Mouse (Mus musculus): ENCODE results near the gene Mob3a. TPM values are rescaled to one million over a fixed set of nuclear protein-coding genes. Genes with fewer than 3 reads are reported as not detected.
"Not testable (repeated sequence)": the region's sequence is repeated elsewhere in the genome, so short reads cannot be mapped to it uniquely, and the experiment has no call there.

Mob3a gene
- total RNA-seq, 2 experiments from 2014 or later, result 14.0 TPM

DNA sequence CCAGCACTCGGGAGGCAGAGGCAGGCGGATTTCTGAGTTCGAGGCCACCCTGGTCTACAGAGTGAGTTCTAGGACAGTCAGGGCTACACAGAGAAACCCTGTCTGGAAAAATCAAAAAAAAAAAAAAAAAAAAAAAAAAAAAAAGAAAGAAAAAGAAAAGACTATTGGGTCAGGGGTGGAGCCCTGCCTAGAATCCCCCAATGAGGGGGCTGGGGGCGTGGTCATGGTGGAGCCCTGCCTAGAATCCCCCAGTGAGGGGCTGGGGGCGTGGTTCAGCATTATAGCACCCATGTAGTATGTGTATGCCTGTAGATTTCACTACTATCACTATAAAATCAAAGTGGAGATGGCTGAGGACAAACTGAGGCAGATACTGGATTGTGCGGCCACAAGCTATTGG is 51.9 kb downstream of the Mob3a start:
- intact Hi-C loops (cut with DNase I); DNase-seq (ENCODE audit: low spot score in 2 of 2): not testable (repeated sequence)

DNA sequence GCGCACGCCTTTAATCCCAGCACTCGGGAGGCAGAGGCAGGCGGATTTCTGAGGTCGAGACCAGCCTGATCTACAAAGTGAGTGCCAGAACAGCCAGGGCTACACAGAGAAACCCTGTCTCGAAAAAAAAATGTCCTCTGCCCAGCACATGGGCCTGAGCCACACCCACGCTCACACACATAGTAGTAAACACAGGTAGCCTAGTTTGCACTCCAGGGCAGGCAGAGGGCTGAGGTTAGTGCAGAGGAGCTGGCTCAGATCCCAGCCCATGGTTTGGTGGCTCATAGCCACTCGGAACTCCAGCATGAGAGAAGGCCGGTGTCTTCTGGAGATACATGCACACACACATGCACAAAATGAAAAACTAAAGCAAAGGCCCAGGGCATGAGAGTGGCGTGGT is 54.8 kb downstream of the Mob3a start:
- no peak for DNase-seq (ENCODE audit: low spot score in 2 of 2)
- intact Hi-C loops (cut with DNase I), result no loop called here

DNA sequence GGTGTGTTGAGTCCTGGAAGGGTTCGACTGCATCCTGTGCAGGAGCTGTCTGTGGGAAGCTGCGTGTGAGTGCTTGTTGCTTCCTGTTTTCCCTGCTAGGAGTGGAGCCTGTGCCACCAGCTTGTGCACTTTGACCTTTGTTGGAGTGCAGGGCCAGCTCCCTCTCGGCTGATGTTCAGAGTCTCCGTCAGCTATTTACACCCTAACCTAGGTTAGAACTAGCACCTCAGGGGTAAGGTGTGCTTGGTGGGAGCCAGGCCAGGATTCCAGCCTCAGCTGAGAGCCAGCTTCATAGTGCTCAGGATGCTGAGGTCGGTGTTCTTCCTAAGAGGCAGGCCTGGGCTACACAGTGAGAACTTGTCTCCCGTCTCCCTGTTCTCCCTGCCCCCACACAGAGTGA is 66.4 kb downstream of the Mob3a start:
- no peak for DNase-seq (ENCODE audit: low spot score in 2 of 2)
- intact Hi-C loops (cut with DNase I), result no loop called here

Other genes starting within 250 kb of the Mob3a start
- gene Onecut3, start 207.1 kb downstream of the Mob3a start, total RNA-seq (2021), result not detected
- gene Atp8b3, start 162.9 kb downstream of the Mob3a start, total RNA-seq (2021), result under 1 TPM; 0.20 to 0.27 TPM
- gene Rexo1, start 140.4 kb downstream of the Mob3a start, total RNA-seq (2021), result 10 to 100 TPM; 43.5 to 56.8 TPM
- gene Klf16, start 124.7 kb downstream of the Mob3a start, total RNA-seq (2021), result 10 to 100 TPM; 51.6 to 54.2 TPM
- 100 to 1,000 TPM; 181 to 238 TPM for gene Abhd17a, start 111.6 kb downstream of the Mob3a start, total RNA-seq (2021)
- 10 to 100 TPM; 40.1 to 45.1 TPM for gene Scamp4, start 99.1 kb downstream of the Mob3a start, total RNA-seq (2021)
- gene Adat3, start 99.1 kb downstream of the Mob3a start, total RNA-seq (2021), result 1 to 10 TPM; 1.7 to 4.0 TPM
- 1 to 10 TPM; 2.6 to 3.6 TPM for gene Gm49322, start 96.0 kb downstream of the Mob3a start, total RNA-seq (2021)
- gene Csnk1g2, start 79.1 kb downstream of the Mob3a start, total RNA-seq (2021), result 100 to 1,000 TPM; 208 to 256 TPM
- 100 to 1,000 TPM in 1 of 2 experiments, 10 to 100 TPM in 1; 93.4 to 100 TPM for gene Btbd2, start 44.9 kb downstream of the Mob3a start, total RNA-seq (2021)
- gene Mknk2, start 23.9 kb downstream of the Mob3a start, total RNA-seq (2021), result 10 to 100 TPM; 39.9 to 42.0 TPM
- 10 to 100 TPM; 36.7 to 47.3 TPM for gene Izumo4, start 207 bp upstream of the Mob3a start, total RNA-seq (2021)
- gene Ap3d1, start 40.3 kb upstream of the Mob3a start, total RNA-seq (2021), result 100 to 1,000 TPM; 133 to 160 TPM
- gene Dot1l, start 53.2 kb upstream of the Mob3a start, total RNA-seq (2021), result 10 to 100 TPM; 37.2 to 65.0 TPM
- gene Sf3a2, start 96.2 kb upstream of the Mob3a start, total RNA-seq (2021), result 10 to 100 TPM; 44.3 to 53.0 TPM
- 10 to 100 TPM; 53.5 to 63.2 TPM for gene Plekhj1, start 96.6 kb upstream of the Mob3a start, total RNA-seq (2021)
- 1 to 10 TPM; 1.2 to 2.0 TPM for gene Amh, start 103.3 kb upstream of the Mob3a start, total RNA-seq (2021)
- gene Jsrp1, start 111.5 kb upstream of the Mob3a start, total RNA-seq (2021), result 1 to 10 TPM; 5.5 to 5.6 TPM
- 100 to 1,000 TPM; 507 to 583 TPM for gene Oaz1, start 124.7 kb upstream of the Mob3a start, total RNA-seq (2021)
- 10 to 100 TPM; 38.5 to 46.7 TPM for gene Lingo3, start 142.1 kb upstream of the Mob3a start, total RNA-seq (2021)
- gene Lsm7, start 153.2 kb upstream of the Mob3a start, total RNA-seq (2021), result 10 to 100 TPM; 34.2 to 44.0 TPM
- gene Sppl2b, start 153.3 kb upstream of the Mob3a start, total RNA-seq (2021), result 10 to 100 TPM; 53.2 to 66.1 TPM
- gene Tmprss9, start 169.9 kb upstream of the Mob3a start, total RNA-seq (2021), result under 1 TPM in 1 of 2 experiments, not detected in 1; 0.32 TPM
- gene Timm13, start 199.0 kb upstream of the Mob3a start, total RNA-seq (2021), result 100 to 1,000 TPM; 120 to 153 TPM
- gene Lmnb2, start 216.3 kb upstream of the Mob3a start, total RNA-seq (2021), result 10 to 100 TPM; 17.6 to 21.2 TPM
- 10 to 100 TPM; 17.4 to 23.9 TPM for gene Gadd45b, start 228.1 kb upstream of the Mob3a start, total RNA-seq (2021)

All from left cerebral cortex, postnatal 36 days (tissue).